Mouse (Mus musculus) common myeloid progenitor, adult 5-6 weeks (primary cell): ENCODE data around the gene Rpain. TPM values are rescaled to one million over a fixed set of nuclear protein-coding genes. Genes with fewer than 3 reads are reported as not detected.
A peak's percentile ranks its signal among the peaks of the same experiment; 100 is the strongest.

ENCODE experiments used
- ATAC-seq: replicated peaks from 2 replicates; pipeline ENCODE4 v1.8.0; 2016; ENCODE audit warnings: low read depth, mild to moderate bottlenecking, moderate TSS enrichment, inconsistent platforms; ENCODE audit not compliant: poor library complexity, severe bottlenecking
- total RNA-seq: library from RNA; stranded (forward); fragments of 200-1000, 187-1606 nt; gene quantifications from 2 replicates; pipeline ENCODE4 v1.2.3, GENCODE M21; 2017

The Rpain gene
- total RNA-seq, 1 experiment from 2014 or later: 40.1 TPM

- peak; percentile 99 for ATAC-seq
Measured at GRCm38 (mm10) chr11:70982557-70983228, 12.7 kb downstream of the Rpain start, which contains the start of gene C1qbp. Gene C1qbp (minus strand): TSS chr11:70983026.

DNA sequence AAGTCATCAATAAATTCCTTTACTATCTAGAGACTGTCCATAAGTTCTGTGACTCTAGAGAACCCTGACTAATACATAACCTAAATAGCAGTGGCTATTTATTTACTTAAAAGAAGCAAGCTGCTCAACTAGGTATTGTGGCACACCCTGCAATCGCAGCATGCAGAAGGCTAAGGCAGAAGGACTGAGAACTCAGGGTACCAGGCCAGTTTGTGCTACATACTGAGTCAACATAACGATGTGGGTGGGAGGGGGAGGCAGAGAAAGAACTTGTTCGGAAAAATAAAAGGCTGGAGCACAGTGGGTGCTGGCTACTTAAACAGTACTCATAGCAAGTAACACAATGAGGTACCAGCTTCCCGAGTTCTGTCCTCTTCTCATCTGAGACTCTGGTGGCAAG lies 31.2 kb downstream of the Rpain start:
- ATAC-seq: no peak

DNA sequence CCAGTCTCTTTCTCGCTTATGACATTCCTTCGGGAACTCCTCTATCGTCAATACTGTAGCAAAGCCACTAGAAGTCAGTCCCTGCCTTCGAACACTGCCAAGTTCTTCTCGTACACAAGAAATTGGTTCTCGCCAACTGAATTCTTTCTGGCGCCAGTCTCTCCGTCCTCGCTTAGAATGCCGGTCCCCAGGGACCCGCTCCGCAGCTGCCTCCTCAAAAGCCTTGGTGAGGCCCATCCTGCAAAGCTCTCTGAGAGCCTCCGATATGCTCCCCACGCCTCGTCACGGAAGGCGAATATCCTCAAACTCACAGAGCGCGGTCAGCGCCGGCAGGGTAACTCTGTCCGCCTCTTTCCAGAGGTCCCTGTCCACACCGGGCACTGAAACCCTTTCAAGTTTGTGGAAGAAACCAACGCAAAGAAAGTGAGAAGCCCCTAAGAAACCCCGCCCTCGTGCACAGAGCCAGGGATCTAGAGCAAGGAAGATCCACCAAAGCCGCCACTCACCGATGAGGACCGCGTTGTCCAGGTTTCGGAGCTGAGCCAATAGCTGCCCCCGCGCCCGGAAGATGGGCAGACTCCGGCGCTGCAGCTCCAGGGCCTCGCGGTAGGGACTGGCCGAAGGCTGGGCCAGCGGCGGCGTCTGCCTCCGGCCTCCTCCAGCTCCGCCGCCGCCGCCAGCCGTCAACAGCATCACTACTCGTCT lies 33.8 kb downstream of the Rpain start:
- ATAC-seq: peak; percentile 29

GRCm38 (mm10) chr11:71004316-71004773 lies 34.3 kb downstream of the Rpain start, which contains the start of gene Dhx33:
Gene Dhx33 (minus strand): TSS chr11:71004437.
- ATAC-seq: peak; percentile 98

- no peak for ATAC-seq
Measured at GRCm38 (mm10) chr11:71005046-71005445, 35.0 kb downstream of the Rpain start.

DNA sequence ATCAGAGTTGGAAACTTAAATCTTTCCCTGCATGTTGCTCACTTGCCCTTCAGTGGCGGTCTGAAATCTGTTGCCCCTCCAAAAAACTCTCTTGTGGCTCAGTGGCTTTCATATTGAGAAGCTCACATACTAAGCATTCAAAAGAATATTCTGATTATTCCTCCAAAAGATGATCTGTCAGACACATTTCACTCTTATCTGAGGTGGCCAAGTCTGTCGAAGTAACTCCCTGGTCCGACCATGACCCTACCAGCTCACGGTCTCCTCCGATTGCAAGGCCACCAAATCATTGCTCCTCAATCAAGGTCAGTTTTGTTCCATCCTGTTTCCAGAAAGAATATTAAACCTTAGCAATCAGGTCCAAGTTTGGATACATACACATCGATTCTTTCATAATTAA lies 37.0 kb downstream of the Rpain start:
- no peak for ATAC-seq

GRCm38 (mm10) chr11:71007831-71008230 lies 37.8 kb downstream of the Rpain start:
- no peak for ATAC-seq

- ATAC-seq: no peak
Measured at GRCm38 (mm10) chr11:71008321-71008720, 38.3 kb downstream of the Rpain start.

- ATAC-seq: no peak
Measured at GRCm38 (mm10) chr11:71012743-71013142, 42.7 kb downstream of the Rpain start.

GRCm38 (mm10) chr11:71017051-71017450 lies 47.0 kb downstream of the Rpain start:
- ATAC-seq: no peak

- ATAC-seq: no peak
Measured at GRCm38 (mm10) chr11:71018416-71019200, 48.6 kb downstream of the Rpain start.

GRCm38 (mm10) chr11:71019201-71020068 lies 49.4 kb downstream of the Rpain start, which contains the start of the genes Mis12 and Derl2:
Gene Mis12 (plus strand): TSS chr11:71019611.
Gene Derl2 (minus strand): TSS chr11:71019841.
- peak; percentile 95 for ATAC-seq

Other genes starting within 250 kb of the Rpain start
- 2.3 and 4.2 TPM in 2 replicates for gene Zfp3, start 206.0 kb upstream of the Rpain start, total RNA-seq
- gene Scimp, start 157.6 kb upstream of the Rpain start, total RNA-seq: not detected in 2 replicates
- gene Rabep1, start 125.4 kb upstream of the Rpain start, total RNA-seq: 63.2 and 68.4 TPM in 2 replicates
- 142 and 213 TPM in 2 replicates for gene Nup88, start 240 bp upstream of the Rpain start, total RNA-seq
- 122 and 128 TPM in 2 replicates for gene C1qbp, start 12.8 kb downstream of the Rpain start, total RNA-seq
- gene Dhx33, start 34.2 kb downstream of the Rpain start, total RNA-seq: 49.7 and 49.9 TPM in 2 replicates
- 38.3 and 42.7 TPM in 2 replicates for gene Mis12, start 49.4 kb downstream of the Rpain start, total RNA-seq
- 19.3 and 23.9 TPM in 2 replicates for gene Derl2, start 49.6 kb downstream of the Rpain start, total RNA-seq
- 0.09 TPM in 1 of 2 replicates, not detected in the other for gene 6330403K07Rik, start 63.3 kb downstream of the Rpain start, total RNA-seq
- 3.7 and 4.7 TPM in 2 replicates for gene Nlrp1a, start 174.5 kb downstream of the Rpain start, total RNA-seq